Mouse (Mus musculus) liver, adult 2 months (tissue): ENCODE results near the gene Dbh.

Experiments used
- CTCF ChIP-seq: fragments of 200-500 bp; IDR thresholded peaks from 2 replicates; pipeline ENCODE4 v1.5.1; 2011; ENCODE audit warnings: low read depth, low read length, control low read depth
- POLR2A ChIP-seq: fragments of 200-500 bp; IDR thresholded peaks from 2 replicates; pipeline ENCODE4 v1.6.1; 2011; ENCODE audit warnings: low read length, control low read depth; ENCODE audit not compliant: insufficient read depth; ENCODE audit errors: extremely low read depth

- TF ChIP-seq CTCF (no peak), POLR2A (no peak)
These were observed 41.9 kb upstream of the Dbh start for GRCm38 (mm10) chr2:27123121-27123520.
